Mouse (Mus musculus): ENCODE measurements around the gene Naa10.

GRCm38 (mm10) chrX:73914827-73915703, 6.7 kb downstream of the Naa10 start:
- TF ChIP-seq CTCF (IDR thresholded peaks at IDR 0.05; ENCODE audit: low read depth) (peak; percentile 79), EP300 (IDR thresholded peaks at IDR 0.05; ENCODE audit: low read depth) (no peak)

All from liver, embryonic 14.5 days (tissue).